Mouse (Mus musculus) adrenal gland, postnatal 36 days (tissue): ENCODE results near the gene Mlst8. TPM values are rescaled to one million over a fixed set of nuclear protein-coding genes. Genes with fewer than 3 reads are reported as not detected.
"Not testable (repeated sequence)": the region's sequence is repeated elsewhere in the genome, so short reads cannot be mapped to it uniquely, and the experiment has no call there.

Experiments
- DNase-seq, 2 experiments: peaks; one replicate each; pipeline ENCODE4 v3.0.0; 2021; ENCODE audit warnings: mixed read lengths in 1 of 2
- total RNA-seq, 2 experiments: library from RNA; stranded (reverse); gene quantifications; 2 replicates each; pipeline ENCODE4 v1.2.3; 2021

Mlst8 gene
- total RNA-seq, 2 experiments from 2014 or later, result 22.8 to 24.3 TPM

DNA sequence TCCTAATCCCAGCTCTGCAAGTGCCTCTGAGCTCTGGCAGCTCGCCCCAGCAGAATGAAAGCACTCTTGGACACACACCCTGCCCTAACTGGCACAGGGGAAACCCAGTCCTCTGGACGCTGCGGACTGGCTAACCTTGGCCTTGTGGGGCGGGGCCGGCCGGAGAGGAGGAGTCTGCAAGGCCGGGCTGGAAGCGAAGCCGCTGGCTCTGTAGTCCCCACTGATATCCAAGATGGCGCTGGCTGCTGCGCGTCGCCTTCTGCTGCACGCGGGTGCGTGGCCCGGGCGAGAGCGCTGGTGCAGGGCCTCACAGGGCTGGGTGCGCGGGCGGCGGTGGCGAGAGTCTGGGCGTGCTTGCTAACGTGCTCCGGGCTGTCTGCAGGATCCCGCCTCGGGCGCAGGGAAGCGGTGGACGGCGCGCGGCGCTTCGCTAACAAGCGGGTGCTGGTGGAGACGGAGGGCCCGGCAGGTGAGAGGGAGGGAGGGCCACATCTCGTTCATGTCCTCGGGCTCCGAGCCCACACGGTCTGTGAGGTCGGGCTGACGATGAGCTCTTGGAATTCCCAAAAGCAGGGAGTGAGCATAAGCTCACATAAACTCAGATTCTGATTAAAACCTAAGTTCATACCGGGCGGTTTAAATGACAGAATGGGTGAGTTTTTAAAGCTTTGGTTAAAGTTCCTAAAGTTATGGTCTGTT lies 52.3 kb downstream of the Mlst8 start, which contains the start of gene Eci1:
TSS of gene Eci1 (plus strand) at position 171 of the 699 bp plus-strand sequence.
- peak; percentile 99 for DNase-seq

DNA sequence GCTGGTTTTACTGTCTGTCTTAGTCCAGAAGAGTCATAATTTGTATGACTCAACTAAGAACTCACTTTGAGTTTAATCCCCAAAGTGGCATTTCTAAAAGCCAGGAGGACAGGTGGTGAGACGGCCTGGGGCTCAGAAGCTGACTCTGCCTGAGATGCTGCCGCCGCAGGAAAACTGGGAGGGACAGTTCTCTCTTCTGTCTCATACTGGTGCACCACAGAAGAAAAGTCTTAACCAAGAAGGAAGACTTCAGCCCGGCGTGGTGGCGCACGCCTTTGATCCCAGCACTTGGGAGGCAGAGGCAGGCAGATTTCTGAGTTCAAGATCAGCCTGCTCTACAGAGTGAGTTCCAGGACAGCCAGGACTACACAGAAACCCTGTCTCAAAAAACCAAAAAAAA lies 53.0 kb downstream of the Mlst8 start:
- no peak for DNase-seq

DNA sequence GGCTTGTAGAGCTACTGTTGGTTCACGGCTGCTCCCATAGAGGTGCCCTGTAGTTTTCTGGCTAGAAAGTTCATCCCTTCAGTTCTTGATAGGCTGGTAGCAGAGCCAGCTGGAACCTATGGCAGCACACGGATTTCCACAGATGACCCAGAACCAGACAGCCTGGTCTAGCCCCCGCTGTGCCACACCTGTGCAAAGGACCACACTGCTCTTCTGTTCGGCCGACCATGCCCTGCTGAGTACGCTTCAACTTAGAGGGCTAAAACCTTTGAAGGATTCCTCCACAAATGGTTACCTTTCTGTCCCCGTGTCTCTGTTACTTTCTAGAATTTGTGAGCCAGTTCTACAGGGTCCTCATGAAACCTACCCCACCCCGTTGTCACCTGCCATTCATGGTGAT lies 53.6 kb downstream of the Mlst8 start:
- DNase-seq, result not testable (repeated sequence)

DNA sequence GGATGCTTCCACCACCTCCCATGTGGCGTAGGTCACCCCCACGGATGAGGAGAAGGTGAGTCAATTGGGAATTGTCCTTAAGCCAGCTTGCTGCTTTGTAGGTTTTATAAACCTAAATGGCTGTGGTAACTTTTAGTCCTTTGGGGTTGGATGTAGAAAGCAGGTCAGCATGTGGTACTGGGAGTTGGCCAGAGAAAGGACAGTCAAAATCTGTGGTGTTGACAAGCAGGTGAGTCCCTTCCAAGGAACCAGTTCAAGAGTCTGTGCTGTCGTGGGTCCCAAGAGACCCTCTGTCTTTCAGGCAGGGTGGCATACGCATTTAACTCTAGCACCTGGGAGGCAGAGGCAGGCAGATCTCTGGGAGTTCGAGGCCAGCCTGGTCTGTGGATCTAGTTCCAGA lies 54.4 kb downstream of the Mlst8 start:
- no peak for DNase-seq

Other genes starting within 250 kb of the Mlst8 start
- gene Ccnf, start 227.6 kb downstream of the Mlst8 start, total RNA-seq, result 1 to 10 TPM; 3.3 to 4.8 TPM
- under 1 TPM in 1 of 2 experiments, not detected in 1; 0.07 TPM for gene Abca17, start 128.0 kb downstream of the Mlst8 start, total RNA-seq
- gene Abca3, start 127.1 kb downstream of the Mlst8 start, total RNA-seq, result 10 to 100 TPM; 19.8 to 24.4 TPM
- 10 to 100 TPM; 65.7 to 78.7 TPM for gene Rnps1, start 64.5 kb downstream of the Mlst8 start, total RNA-seq
- gene Eci1, start 52.4 kb downstream of the Mlst8 start, total RNA-seq, result 100 to 1,000 TPM; 228 to 310 TPM
- 1 to 10 TPM; 2.1 to 4.3 TPM for gene Dnase1l2, start 36.0 kb downstream of the Mlst8 start, total RNA-seq
- gene E4f1, start 8.8 kb downstream of the Mlst8 start, total RNA-seq, result 10 to 100 TPM; 16.8 to 20.2 TPM
- gene Pgp, start 8.7 kb downstream of the Mlst8 start, total RNA-seq, result 10 to 100 TPM; 85.9 to 94.4 TPM
- under 1 TPM; 0.30 to 0.46 TPM for gene Bricd5, start 5.2 kb downstream of the Mlst8 start, total RNA-seq
- gene Caskin1, start 9.5 kb upstream of the Mlst8 start, total RNA-seq, result 10 to 100 TPM; 14.7 to 25.7 TPM
- 100 to 1,000 TPM in 1 of 2 experiments, 10 to 100 TPM in 1; 94.7 to 118 TPM for gene Traf7, start 48.9 kb upstream of the Mlst8 start, total RNA-seq
- gene Rab26, start 55.1 kb upstream of the Mlst8 start, total RNA-seq, result 1 to 10 TPM in 1 of 2 experiments, under 1 TPM in 1; 0.70 to 1.3 TPM
- 10 to 100 TPM; 46.9 to 49.1 TPM for gene Pkd1, start 70.8 kb upstream of the Mlst8 start, total RNA-seq
- gene Tsc2, start 153.6 kb upstream of the Mlst8 start, total RNA-seq, result 100 to 1,000 TPM in 1 of 2 experiments, 10 to 100 TPM in 1; 79.2 to 103 TPM
- 1 to 10 TPM; 7.8 TPM for gene Nthl1, start 153.6 kb upstream of the Mlst8 start, total RNA-seq
- gene Slc9a3r2, start 171.2 kb upstream of the Mlst8 start, total RNA-seq, result 10 to 100 TPM; 48.0 to 88.5 TPM
- gene Npw, start 179.4 kb upstream of the Mlst8 start, total RNA-seq, result not detected
- gene Zfp598, start 190.6 kb upstream of the Mlst8 start, total RNA-seq, result 10 to 100 TPM; 47.5 to 51.1 TPM
- gene Syngr3, start 210.9 kb upstream of the Mlst8 start, total RNA-seq, result 1 to 10 TPM; 1.7 to 2.0 TPM
- gene Gfer, start 217.1 kb upstream of the Mlst8 start, total RNA-seq, result 10 to 100 TPM; 34.5 to 42.0 TPM
- 1 to 10 TPM; 4.5 to 6.1 TPM for gene Noxo1, start 217.2 kb upstream of the Mlst8 start, total RNA-seq
- gene Tbl3, start 228.6 kb upstream of the Mlst8 start, total RNA-seq, result 10 to 100 TPM; 36.0 to 38.5 TPM
- gene Rnf151, start 239.0 kb upstream of the Mlst8 start, total RNA-seq, result not detected
- 100 to 1,000 TPM; 720 to 747 TPM for gene Rps2, start 239.0 kb upstream of the Mlst8 start, total RNA-seq
- gene Ndufb10, start 245.4 kb upstream of the Mlst8 start, total RNA-seq, result 100 to 1,000 TPM; 239 to 246 TPM
- gene Rpl3l, start 248.7 kb upstream of the Mlst8 start, total RNA-seq, result under 1 TPM in 1 of 2 experiments, not detected in 1; 0.40 TPM